Mouse (Mus musculus): ENCODE measurements at regions not wholly inside any gene's neighbourhood (a gene's known extent, or its start where the extent isn't known, plus 50 kb on each side); places are given as distances from the start of the nearest gene placed in this dataset.

- TF ChIP-seq JUND (IDR thresholded peaks at IDR 0.05; ENCODE audit: low read depth, low read length) (no peak), MYB (IDR thresholded peaks at IDR 0.05; ENCODE audit: low read depth, low read length) (no peak), MEF2A (IDR thresholded peaks at IDR 0.05; ENCODE audit: extremely low read depth, insufficient replicate concordance, low read depth, low read length, poor library complexity, severe bottlenecking) (no peak), CTCF (IDR thresholded peaks at IDR 0.05 in 2 of 3, conservative IDR thresholded peaks at IDR 0.05 in 1 of 3; ENCODE audit: control insufficient read depth in 1 of 3, insufficient read depth in 1 of 3, low read depth in 2 of 3, low read length in 3 of 3, poor library complexity in 1 of 3, severe bottlenecking in 1 of 3) (no peak)
Measured at GRCm38 (mm10) chr1:137802119-137802518, 373.4 kb downstream of the Ptprc start.

Measured in MEL (cell line).